Mouse (Mus musculus) naive thymus-derived CD4-positive, alpha-beta T cell, adult 5 months (primary cell): ENCODE measurements around the gene 4933406M09Rik. TPM values are rescaled to one million over a fixed set of nuclear protein-coding genes. Genes with fewer than 3 reads are reported as not detected.

Source experiments
- polyA plus RNA-seq: library from polyadenylated mRNA; unstranded; fragments of 100-300 nt; shearing (Covaris generic); gene quantifications from one replicate; pipeline ENCODE4 v1.2.1, GENCODE M21; 2017

4933406M09Rik gene
- not detected for polyA plus RNA-seq

GRCm38 (mm10) chr1:134385666-134386065, at the start of gene 4933406M09Rik:
TSS of gene 4933406M09Rik (plus strand) at chr1:134385940.

GRCm38 (mm10) chr1:134361857-134362212, 23.9 kb upstream of the 4933406M09Rik start, which contains the start of gene Tmem183a:
TSS of gene Tmem183a (minus strand) at chr1:134361979.

GRCm38 (mm10) chr1:134405509-134406413, 20.0 kb downstream of the 4933406M09Rik start, which contains the start of gene Cyb5r1:
TSS of gene Cyb5r1 (plus strand) at chr1:134405559.

GRCm38 (mm10) chr1:134415168-134415831, 29.6 kb downstream of the 4933406M09Rik start, which contains the start of gene Adipor1:
TSS of gene Adipor1 (plus strand) at chr1:134415378.

Other genes with a start within 250 kb of the 4933406M09Rik start
- not detected for gene Chil1, start 203.8 kb upstream of the 4933406M09Rik start, polyA plus RNA-seq
- gene Mybph, start 192.5 kb upstream of the 4933406M09Rik start, polyA plus RNA-seq: not detected
- not detected for gene Adora1, start 150.5 kb upstream of the 4933406M09Rik start, polyA plus RNA-seq
- gene Myog, start 96.0 kb upstream of the 4933406M09Rik start, polyA plus RNA-seq: not detected
- not detected for gene Ppfia4, start 53.0 kb upstream of the 4933406M09Rik start, polyA plus RNA-seq
- 134 TPM for gene Tmem183a, start 24.0 kb upstream of the 4933406M09Rik start, polyA plus RNA-seq
- gene Cyb5r1, start 19.6 kb downstream of the 4933406M09Rik start, polyA plus RNA-seq: 19.3 TPM
- gene Adipor1, start 29.4 kb downstream of the 4933406M09Rik start, polyA plus RNA-seq: 126 TPM
- 25.3 TPM for gene Klhl12, start 69.6 kb downstream of the 4933406M09Rik start, polyA plus RNA-seq
- 39.6 TPM for gene Rabif, start 108.7 kb downstream of the 4933406M09Rik start, polyA plus RNA-seq
- gene Mgat4e, start 163.7 kb downstream of the 4933406M09Rik start, polyA plus RNA-seq: not detected
- 78.3 TPM for gene Kdm5b, start 174.2 kb downstream of the 4933406M09Rik start, polyA plus RNA-seq